Mouse (Mus musculus): ENCODE results near the gene Tnr. TPM values are rescaled to one million over a fixed set of nuclear protein-coding genes. Genes with fewer than 3 reads are reported as not detected.

The Tnr gene
- total and polyA plus RNA-seq, 2 experiments: not detected

- Histone ChIP-seq H3K36me3 (ENCODE audit: control insufficient read depth, insufficient read depth, low read length) (no peaks in the 10 kb centered on the region), H3K4me3 (ENCODE audit: insufficient read depth, low read depth, low read length) (no peak overlapping the region), H3K27me3 (ENCODE audit: control insufficient read depth, insufficient read depth, low read length) (no peaks in the 10 kb centered on the region), H3K27ac (replicated peaks; ENCODE audit: insufficient read depth, low read depth, low read length) (no peak overlapping the region), H3K4me1 (ENCODE audit: control insufficient read depth, insufficient read depth, low read length) (no peaks in the 10 kb centered on the region), H3K9ac (ENCODE audit: low read depth, low read length) (no peak overlapping the region), H3K79me2 (ENCODE audit: control insufficient read depth, insufficient read depth, low read length) (no peaks in the 10 kb centered on the region)
- WGBS: 19% methylated on average over 7 of the region's 8 CpGs
- DNase-seq (ENCODE audit: extremely low read depth, low read depth, low spot score): no peak
- TF ChIP-seq CTCF (IDR thresholded peaks at IDR 0.05; ENCODE audit: low read depth, low read length): no peak
Measured at GRCm38 (mm10) chr1:159812820-159813411, 289.3 kb downstream of the Tnr start.

- no peaks in the 10 kb centered on the region for H3K4me1 ChIP-seq (ENCODE audit: control insufficient read depth, insufficient read depth, low read length)
- no peak overlapping the region for H3K9ac ChIP-seq (ENCODE audit: low read depth, low read length)
- no peak overlapping the region for H3K27ac ChIP-seq (replicated peaks; ENCODE audit: insufficient read depth, low read depth, low read length)
- H3K4me3 ChIP-seq (ENCODE audit: insufficient read depth, low read depth, low read length): no peak overlapping the region
- DNase-seq (ENCODE audit: extremely low read depth, low read depth, low spot score): no peak
- no peaks in the 10 kb centered on the region for H3K27me3 ChIP-seq (ENCODE audit: control insufficient read depth, insufficient read depth, low read length)
- TF ChIP-seq CTCF (IDR thresholded peaks at IDR 0.05; ENCODE audit: low read depth, low read length) (no peak), POLR2A (IDR thresholded peaks at IDR 0.05; ENCODE audit: extremely low read depth, insufficient read depth, low read length) (no peak)
- no peaks in the 10 kb centered on the region for H3K79me2 ChIP-seq (ENCODE audit: control insufficient read depth, insufficient read depth, low read length)
- 52% methylated on average over 3 of the region's 3 CpGs for WGBS
- no peaks in the 10 kb centered on the region for H3K36me3 ChIP-seq (ENCODE audit: control insufficient read depth, insufficient read depth, low read length)
Measured at GRCm38 (mm10) chr1:159814348-159814747, 290.8 kb downstream of the Tnr start.

GRCm38 (mm10) chr1:159816614-159817371 is 293.2 kb downstream of the Tnr start:
- H3K79me2 ChIP-seq (ENCODE audit: control insufficient read depth, insufficient read depth, low read length): no peaks in the 10 kb centered on the region

GRCm38 (mm10) chr1:159819511-159819910 is 295.9 kb downstream of the Tnr start:
- no peak for TF ChIP-seq CTCF (IDR thresholded peaks at IDR 0.05; ENCODE audit: low read depth, low read length)
- TF ChIP-seq POLR2A (IDR thresholded peaks at IDR 0.05; ENCODE audit: extremely low read depth, insufficient read depth, low read length): no peak
- Histone ChIP-seq H3K9ac (ENCODE audit: low read depth, low read length) (no peak overlapping the region), H3K4me3 (ENCODE audit: insufficient read depth, low read depth, low read length) (no peak overlapping the region), H3K27ac (replicated peaks; ENCODE audit: insufficient read depth, low read depth, low read length) (no peak overlapping the region), H3K79me2 (ENCODE audit: control insufficient read depth, insufficient read depth, low read length) (no peaks in the 10 kb centered on the region), H3K36me3 (ENCODE audit: control insufficient read depth, insufficient read depth, low read length) (no peaks in the 10 kb centered on the region), H3K4me1 (ENCODE audit: control insufficient read depth, insufficient read depth, low read length) (no peaks in the 10 kb centered on the region), H3K27me3 (ENCODE audit: control insufficient read depth, insufficient read depth, low read length) (no peaks in the 10 kb centered on the region)
- no peak for DNase-seq (ENCODE audit: extremely low read depth, low read depth, low spot score)
- 57% methylated on average over 3 of the region's 3 CpGs for WGBS

More at GRCm38 (mm10) chr1:159816614-159817371, 293.2 kb downstream of the Tnr start:
- H3K9ac ChIP-seq (ENCODE audit: low read depth, low read length): no peak overlapping the region
- DNase-seq (ENCODE audit: extremely low read depth, low read depth, low spot score): no peak
- no peaks in the 10 kb centered on the region for H3K36me3 ChIP-seq (ENCODE audit: control insufficient read depth, insufficient read depth, low read length)
- TF ChIP-seq CTCF (IDR thresholded peaks at IDR 0.05; ENCODE audit: low read depth, low read length) (no peak), POLR2A (IDR thresholded peaks at IDR 0.05; ENCODE audit: extremely low read depth, insufficient read depth, low read length) (no peak)
- H3K4me1 ChIP-seq (ENCODE audit: control insufficient read depth, insufficient read depth, low read length): no peaks in the 10 kb centered on the region
- no peak overlapping the region for H3K4me3 ChIP-seq (ENCODE audit: insufficient read depth, low read depth, low read length)
- no peak overlapping the region for H3K27ac ChIP-seq (replicated peaks; ENCODE audit: insufficient read depth, low read depth, low read length)
- H3K27me3 ChIP-seq (ENCODE audit: control insufficient read depth, insufficient read depth, low read length): no peaks in the 10 kb centered on the region
- 59% methylated on average over 8 of the region's 8 CpGs for WGBS

- no peak overlapping the region for H3K9ac ChIP-seq (ENCODE audit: low read depth, low read length)
- WGBS: 76% methylated on average over 2 of the region's 2 CpGs
- DNase-seq (ENCODE audit: extremely low read depth, low read depth, low spot score): no peak
- H3K27ac ChIP-seq (replicated peaks; ENCODE audit: insufficient read depth, low read depth, low read length): no peak overlapping the region
- H3K4me3 ChIP-seq (ENCODE audit: insufficient read depth, low read depth, low read length): no peak overlapping the region
- no peaks in the 10 kb centered on the region for H3K4me1 ChIP-seq (ENCODE audit: control insufficient read depth, insufficient read depth, low read length)
- no peaks in the 10 kb centered on the region for H3K36me3 ChIP-seq (ENCODE audit: control insufficient read depth, insufficient read depth, low read length)
- H3K27me3 ChIP-seq (ENCODE audit: control insufficient read depth, insufficient read depth, low read length): no peaks in the 10 kb centered on the region
- no peaks in the 10 kb centered on the region for H3K79me2 ChIP-seq (ENCODE audit: control insufficient read depth, insufficient read depth, low read length)
- TF ChIP-seq CTCF (IDR thresholded peaks at IDR 0.05; ENCODE audit: low read depth, low read length) (no peak), POLR2A (IDR thresholded peaks at IDR 0.05; ENCODE audit: extremely low read depth, insufficient read depth, low read length) (no peak)
Measured at GRCm38 (mm10) chr1:159822416-159822815, 298.8 kb downstream of the Tnr start.

GRCm38 (mm10) chr1:159828531-159828930 is 305.0 kb downstream of the Tnr start:
- Histone ChIP-seq H3K36me3 (ENCODE audit: control insufficient read depth, insufficient read depth, low read length) (no peaks in the 10 kb centered on the region), H3K79me2 (ENCODE audit: control insufficient read depth, insufficient read depth, low read length) (no peaks in the 10 kb centered on the region), H3K9ac (ENCODE audit: low read depth, low read length) (no peak overlapping the region), H3K4me3 (ENCODE audit: insufficient read depth, low read depth, low read length) (no peak overlapping the region), H3K27ac (replicated peaks; ENCODE audit: insufficient read depth, low read depth, low read length) (no peak overlapping the region), H3K27me3 (ENCODE audit: control insufficient read depth, insufficient read depth, low read length) (no peaks in the 10 kb centered on the region), H3K4me1 (ENCODE audit: control insufficient read depth, insufficient read depth, low read length) (no peaks in the 10 kb centered on the region)
- TF ChIP-seq POLR2A (IDR thresholded peaks at IDR 0.05; ENCODE audit: extremely low read depth, insufficient read depth, low read length) (no peak), CTCF (IDR thresholded peaks at IDR 0.05; ENCODE audit: low read depth, low read length) (no peak)
- 91% methylated on average over 2 of the region's 2 CpGs for WGBS
- DNase-seq (ENCODE audit: extremely low read depth, low read depth, low spot score): no peak

All from liver, adult 2 months (tissue).